Mouse (Mus musculus): ENCODE data around the gene Fbxo40. TPM values are rescaled to one million over a fixed set of nuclear protein-coding genes. Genes with fewer than 3 reads are reported as not detected.

The Fbxo40 gene
- polyA plus RNA-seq, 1 experiment from 2014 or later: 0.01 TPM

- peaks cover 14% of the 10 kb centered on the region for H3K27me3 ChIP-seq
- in situ Hi-C loops (cut with MboI; ENCODE audit: low pct_unique_long_range_greater_than_20kb): loop anchor here (10.0 kb wide), 2 partner anchors 113 to 273 kb away; no protein-coding TSS in a partner anchor
- no peak for TF ChIP-seq CTCF (IDR thresholded peaks at IDR 0.05)
- ATAC-seq: no peak
- DNase-seq (ENCODE audit: low read depth, low spot score): no peak
- CTCF ChIA-PET: interaction anchor here (0.9 to 2.1 kb wide), 3 partner anchors 10 to 13 kb away, joined by 4 to 5 read pairs (median 4); no protein-coding TSS in a partner anchor
- POLR2A ChIA-PET: interaction anchor here (1.2 kb wide), 1 partner anchor 31 kb away, joined by 3 read pairs; no protein-coding TSS in a partner anchor
Observed at GRCm38 (mm10) chr16:36997650-36998049, 7.4 kb upstream of the Fbxo40 start.

- ATAC-seq (peak; percentile 91), DNase-seq (ENCODE audit: low read depth, low spot score) (peak; percentile 75)
- ChIA-PET POLR2A (no interaction called here), CTCF (interaction anchor here (0.7 kb wide), 1 partner anchor 432 kb away, joined by 3 read pairs; no protein-coding TSS in a partner anchor)
- no peaks in the 10 kb centered on the region for H3K27me3 ChIP-seq
- in situ Hi-C loops (cut with MboI; ENCODE audit: low pct_unique_long_range_greater_than_20kb): no loop called here
- peak; percentile 37 for TF ChIP-seq CTCF (IDR thresholded peaks at IDR 0.05)
Observed at GRCm38 (mm10) chr16:36989493-36989892, 774 bp downstream of the Fbxo40 start.

GRCm38 (mm10) chr16:36988066-36988465, 2.2 kb downstream of the Fbxo40 start:
- POLR2A ChIA-PET: no interaction called here
- no peak for TF ChIP-seq CTCF (IDR thresholded peaks at IDR 0.05)
- CTCF ChIA-PET: interaction anchor here (1.0 to 1.1 kb wide), 2 partner anchors 9 to 22 kb away, joined by 3 to 4 read pairs; no protein-coding TSS in a partner anchor
- no peak for ATAC-seq
- no peak for DNase-seq (ENCODE audit: low read depth, low spot score)
- no peaks in the 10 kb centered on the region for H3K27me3 ChIP-seq
- in situ Hi-C loops (cut with MboI; ENCODE audit: low pct_unique_long_range_greater_than_20kb): no loop called here

GRCm38 (mm10) chr16:36987399-36987798, 2.9 kb downstream of the Fbxo40 start:
- ChIA-PET POLR2A (interaction anchor here (0.6 kb wide), 1 partner anchor 9 kb away, joined by 4 read pairs; no protein-coding TSS in a partner anchor), CTCF (interaction anchor here (1.0 to 1.1 kb wide), 2 partner anchors 9 to 22 kb away, joined by 3 to 4 read pairs; no protein-coding TSS in a partner anchor)
- H3K27me3 ChIP-seq: no peaks in the 10 kb centered on the region
- no peak for ATAC-seq
- in situ Hi-C loops (cut with MboI; ENCODE audit: low pct_unique_long_range_greater_than_20kb): no loop called here
- no peak for DNase-seq (ENCODE audit: low read depth, low spot score)
- no peak for TF ChIP-seq CTCF (IDR thresholded peaks at IDR 0.05)

- DNase-seq (ENCODE audit: low read depth, low spot score): no peak
- in situ Hi-C loops (cut with MboI; ENCODE audit: low pct_unique_long_range_greater_than_20kb): no loop called here
- CTCF ChIA-PET: no interaction called here
- POLR2A ChIA-PET: no interaction called here
- no peak for TF ChIP-seq CTCF (IDR thresholded peaks at IDR 0.05)
- ATAC-seq: no peak
- H3K27me3 ChIP-seq: no peaks in the 10 kb centered on the region
Observed at GRCm38 (mm10) chr16:36985636-36986042, 4.6 kb downstream of the Fbxo40 start.

- DNase-seq (ENCODE audit: low read depth, low spot score) (no peak), ATAC-seq (no peak)
- in situ Hi-C loops (cut with MboI; ENCODE audit: low pct_unique_long_range_greater_than_20kb): no loop called here
- POLR2A ChIA-PET: interaction anchor here (0.5 kb wide), 1 partner anchor 16 kb away, joined by 5 read pairs; no protein-coding TSS in a partner anchor
- no peaks in the 10 kb centered on the region for H3K27me3 ChIP-seq
- no peak for TF ChIP-seq CTCF (IDR thresholded peaks at IDR 0.05)
- CTCF ChIA-PET: interaction anchor here (0.6 kb wide), 1 partner anchor 21 kb away, joined by 3 read pairs; no protein-coding TSS in a partner anchor
Observed at GRCm38 (mm10) chr16:36983796-36984195, 6.5 kb downstream of the Fbxo40 start.

- in situ Hi-C loops (cut with MboI; ENCODE audit: low pct_unique_long_range_greater_than_20kb): no loop called here
- DNase-seq (ENCODE audit: low read depth, low spot score): no peak
- no peak for ATAC-seq
- peaks cover 13% of the 10 kb centered on the region for H3K27me3 ChIP-seq
- ChIA-PET CTCF (interaction anchor here (0.9 kb wide), 1 partner anchor 42 kb away, joined by 3 read pairs; no protein-coding TSS in a partner anchor), POLR2A (no interaction called here)
- TF ChIP-seq CTCF (IDR thresholded peaks at IDR 0.05): no peak
Observed at GRCm38 (mm10) chr16:36979127-36979526, 11.1 kb downstream of the Fbxo40 start.

- ChIA-PET CTCF (interaction anchor here (1.8 kb wide), 1 partner anchor 12 kb away, joined by 7 read pairs; no protein-coding TSS in a partner anchor), POLR2A (no interaction called here)
- no peak for DNase-seq (ENCODE audit: low read depth, low spot score)
- ATAC-seq: no peak
- peaks cover 14% of the 10 kb centered on the region for H3K27me3 ChIP-seq
- in situ Hi-C loops (cut with MboI; ENCODE audit: low pct_unique_long_range_greater_than_20kb): no loop called here
- TF ChIP-seq CTCF (IDR thresholded peaks at IDR 0.05): no peak
Observed at GRCm38 (mm10) chr16:36963415-36963814, 26.9 kb downstream of the Fbxo40 start.

GRCm38 (mm10) chr16:36955106-36955505, 35.2 kb downstream of the Fbxo40 start:
- no peaks in the 10 kb centered on the region for H3K27me3 ChIP-seq
- in situ Hi-C loops (cut with MboI; ENCODE audit: low pct_unique_long_range_greater_than_20kb): no loop called here
- ChIA-PET CTCF (interaction anchor here (0.9 to 2.7 kb wide), 2 partner anchors 11 to 14 kb away, joined by 4 to 7 read pairs; no protein-coding TSS in a partner anchor), POLR2A (no interaction called here)
- no peak for DNase-seq (ENCODE audit: low read depth, low spot score)
- TF ChIP-seq CTCF (IDR thresholded peaks at IDR 0.05): no peak
- ATAC-seq: no peak

- peak; percentile 27 for DNase-seq (ENCODE audit: low read depth, low spot score)
- no peaks in the 10 kb centered on the region for H3K27me3 ChIP-seq
- ChIA-PET POLR2A (no interaction called here), CTCF (interaction anchor here (1.7 kb wide), 1 partner anchor 12 kb away, joined by 7 read pairs; no protein-coding TSS in a partner anchor)
- in situ Hi-C loops (cut with MboI; ENCODE audit: low pct_unique_long_range_greater_than_20kb): no loop called here
- peak; percentile 80 for ATAC-seq
- no peak for TF ChIP-seq CTCF (IDR thresholded peaks at IDR 0.05)
Observed at GRCm38 (mm10) chr16:36951029-36951428, 39.2 kb downstream of the Fbxo40 start.

GRCm38 (mm10) chr16:36949614-36950336, 40.5 kb downstream of the Fbxo40 start:
- in situ Hi-C loops (cut with MboI; ENCODE audit: low pct_unique_long_range_greater_than_20kb): no loop called here
- DNase-seq (ENCODE audit: low read depth, low spot score): no peak
- CTCF ChIA-PET: interaction anchor here (0.8 kb wide), 1 partner anchor 1352 kb away, joined by 3 read pairs; no protein-coding TSS in a partner anchor

More at GRCm38 (mm10) chr16:36949614-36950336, 40.5 kb downstream of the Fbxo40 start:
- H3K27me3 ChIP-seq: no peaks in the 10 kb centered on the region
- no peak for TF ChIP-seq CTCF (IDR thresholded peaks at IDR 0.05)
- POLR2A ChIA-PET: no interaction called here
- ATAC-seq: no peak
